Mouse (Mus musculus): ENCODE measurements at regions not wholly inside any gene's neighbourhood (a gene's known extent, or its start where the extent isn't known, plus 50 kb on each side); places are given as distances from the start of the nearest gene placed in this dataset.

DNA sequence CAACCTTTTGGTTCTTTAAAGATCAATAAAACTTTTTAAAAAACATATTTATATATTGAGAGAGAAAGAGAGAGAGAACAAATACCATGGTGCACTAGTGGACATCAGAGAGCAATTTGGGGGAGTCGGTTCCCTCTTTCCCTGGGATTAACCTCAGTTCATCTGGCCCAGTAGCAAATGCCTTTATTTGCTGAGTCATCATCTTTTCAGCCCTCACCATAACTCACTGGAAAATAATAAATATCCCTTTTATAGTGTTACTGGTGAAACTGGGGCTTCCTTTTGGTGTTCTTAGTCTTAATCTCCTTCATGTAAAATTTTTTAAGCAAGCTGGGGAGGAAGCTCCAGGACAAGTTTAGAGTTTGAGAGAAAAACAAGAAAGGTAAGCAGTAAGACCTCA is 105.3 kb upstream of the Arg1 start:
- no peak for DNase-seq (ENCODE audit: low spot score in 2 of 2)

DNA sequence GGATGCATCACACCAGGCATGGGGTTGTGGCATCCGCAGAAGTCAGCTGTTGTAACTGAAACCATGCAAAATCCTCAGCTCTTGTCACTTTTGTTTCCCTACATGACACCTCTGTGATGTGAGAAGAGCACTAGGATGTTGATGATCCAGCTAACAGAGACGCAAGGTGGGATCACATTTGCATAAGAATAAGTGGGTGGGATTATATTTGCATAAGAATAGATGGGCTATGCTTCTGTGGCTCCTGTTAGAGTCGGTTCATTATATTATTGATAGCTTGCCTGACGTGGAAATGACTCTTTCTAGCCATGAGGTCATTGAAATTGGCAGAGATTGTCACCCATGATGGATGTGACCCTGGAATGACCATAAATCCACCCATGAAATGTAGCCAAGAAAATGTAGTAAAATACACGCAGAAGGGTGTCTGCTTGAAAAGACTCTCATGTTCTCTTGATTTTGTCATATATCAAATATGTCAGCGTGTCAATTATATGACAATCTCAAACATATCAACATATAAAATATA is 102.2 kb upstream of the Arg1 start:
- no peak for DNase-seq (ENCODE audit: low spot score in 2 of 2)

DNA sequence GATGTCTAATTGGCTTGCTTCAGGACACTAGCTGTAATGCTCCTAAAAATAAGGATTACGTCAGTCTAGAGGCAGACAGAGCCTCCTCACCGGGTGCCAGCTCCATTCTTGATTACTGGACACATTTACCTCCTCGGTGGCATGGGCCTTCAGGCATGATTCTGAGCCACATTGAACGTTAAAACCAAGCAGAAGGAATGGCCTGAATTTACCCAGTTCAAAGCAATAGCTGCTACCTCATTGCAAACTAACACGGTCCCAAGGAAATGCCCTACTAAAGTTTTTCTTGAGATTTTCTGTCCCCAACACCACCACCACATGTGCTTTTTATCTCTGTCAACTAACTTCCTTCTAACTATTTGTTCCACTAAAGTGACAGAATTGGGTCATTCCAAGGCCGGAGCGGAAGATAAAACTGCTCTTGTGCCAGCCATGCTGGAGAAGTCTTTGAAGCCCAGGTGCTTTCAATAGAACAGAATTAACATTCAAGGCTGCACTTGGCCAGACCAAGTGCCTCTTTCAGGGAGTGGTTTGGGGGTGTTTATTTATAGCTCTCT is 96.4 kb upstream of the Arg1 start:
- DNase-seq (ENCODE audit: low spot score in 2 of 2), result peak; percentile 57 to 81

DNA sequence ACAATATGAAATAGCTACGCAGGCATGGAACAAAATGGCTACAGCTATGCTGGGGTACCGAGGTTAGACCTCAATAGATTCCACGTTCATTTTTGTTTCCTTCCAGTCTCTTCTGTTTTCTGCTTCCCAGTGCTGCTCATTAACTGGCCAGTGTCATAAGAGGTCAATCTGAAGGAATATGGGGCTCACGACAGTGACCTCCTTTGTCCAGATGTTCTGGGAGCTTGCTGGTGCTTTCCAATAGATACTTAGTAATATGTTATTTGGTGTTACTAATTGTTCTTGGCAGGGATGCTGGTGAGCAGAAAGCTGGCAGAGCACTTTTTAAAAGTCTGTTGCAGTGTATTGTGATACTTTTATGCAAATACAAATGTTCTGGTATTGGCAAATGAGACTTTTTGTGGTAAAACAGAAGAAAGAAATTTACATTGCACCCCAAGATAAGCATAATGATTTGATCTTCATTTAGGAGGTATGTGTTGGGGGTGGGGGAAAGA is 95.8 kb upstream of the Arg1 start:
- DNase-seq (ENCODE audit: low spot score in 2 of 2), result peak in 1 of 2 experiments; percentile 80

DNA sequence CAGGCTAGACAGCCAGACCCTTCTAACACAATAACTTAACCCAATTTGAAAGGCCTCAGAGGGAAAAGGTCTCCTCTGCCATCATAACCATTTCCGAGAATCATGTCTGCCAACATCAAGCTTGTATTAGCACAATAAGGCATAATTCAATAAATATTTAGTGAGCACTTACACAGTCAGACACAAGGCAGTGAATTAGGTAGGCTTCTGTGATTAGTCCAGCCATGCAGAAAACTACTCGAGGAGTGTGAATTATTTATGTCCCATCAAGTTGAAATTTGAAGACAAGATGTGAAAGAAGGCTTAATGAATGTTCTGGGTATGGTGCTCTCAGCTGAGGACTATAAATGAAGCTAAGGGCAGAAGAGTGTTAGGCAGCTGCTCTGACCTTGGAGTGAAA is 91.7 kb upstream of the Arg1 start:
- DNase-seq (ENCODE audit: low spot score in 2 of 2), result no peak

DNA sequence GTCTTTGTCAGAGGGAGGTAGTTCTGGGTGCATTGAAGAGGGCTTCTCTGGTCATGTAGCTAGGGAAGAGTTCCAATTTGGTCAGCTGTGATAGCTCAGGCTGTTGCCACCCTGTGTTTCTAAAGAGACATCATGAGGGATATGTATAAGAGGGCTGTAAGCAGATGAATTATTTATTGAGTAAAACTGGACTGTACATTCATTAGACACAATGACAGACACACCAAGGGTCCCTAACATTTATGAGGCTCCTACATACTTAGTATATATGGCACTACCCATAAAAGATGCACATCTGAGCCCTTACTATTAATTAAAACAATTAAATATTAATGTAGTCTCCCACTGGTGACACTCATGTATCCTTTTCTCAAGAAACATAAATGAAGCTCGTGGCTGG is 90.6 kb upstream of the Arg1 start:
- no peak for DNase-seq (ENCODE audit: low spot score in 2 of 2)

DNA sequence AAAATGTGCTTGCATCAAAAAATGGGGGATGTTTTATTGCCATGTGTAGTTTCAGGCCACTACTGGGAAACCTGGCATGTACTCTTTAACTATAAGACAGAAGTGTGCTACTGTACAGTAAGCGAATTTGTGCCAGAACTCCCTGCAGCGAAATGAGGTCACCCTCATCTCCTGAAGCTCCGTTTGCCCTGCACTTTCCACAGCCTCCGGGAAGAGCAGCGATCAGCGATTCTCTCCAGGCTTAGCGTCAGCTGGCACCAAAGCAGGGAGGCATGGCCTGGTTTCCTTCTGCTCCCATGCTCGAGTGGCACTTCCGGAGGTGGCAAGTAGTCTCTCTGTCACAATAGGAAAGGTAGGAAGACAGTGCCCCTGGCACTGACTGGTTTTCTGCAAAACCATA is 88.8 kb upstream of the Arg1 start:
- no peak for DNase-seq (ENCODE audit: low spot score in 2 of 2)

DNA sequence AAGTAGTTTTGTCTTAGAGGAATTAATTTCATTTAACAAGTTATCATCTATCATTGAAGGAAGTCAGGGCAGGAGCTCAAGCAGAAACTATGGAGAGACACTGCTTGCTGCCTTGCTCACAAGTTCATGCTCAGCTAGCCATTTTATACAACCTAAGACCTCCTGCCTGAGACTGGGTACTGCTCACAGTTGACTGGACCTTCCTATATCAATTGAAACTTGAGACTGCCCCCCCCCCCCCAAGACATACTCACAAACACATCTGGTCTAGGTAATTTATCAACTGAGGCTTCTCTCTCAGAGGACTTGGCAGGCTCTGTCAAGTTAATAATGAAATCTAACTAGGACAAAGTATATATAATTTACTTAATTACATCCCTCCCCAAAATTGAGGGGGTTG is 84.8 kb upstream of the Arg1 start:
- DNase-seq (ENCODE audit: low spot score in 2 of 2), result no peak

DNA sequence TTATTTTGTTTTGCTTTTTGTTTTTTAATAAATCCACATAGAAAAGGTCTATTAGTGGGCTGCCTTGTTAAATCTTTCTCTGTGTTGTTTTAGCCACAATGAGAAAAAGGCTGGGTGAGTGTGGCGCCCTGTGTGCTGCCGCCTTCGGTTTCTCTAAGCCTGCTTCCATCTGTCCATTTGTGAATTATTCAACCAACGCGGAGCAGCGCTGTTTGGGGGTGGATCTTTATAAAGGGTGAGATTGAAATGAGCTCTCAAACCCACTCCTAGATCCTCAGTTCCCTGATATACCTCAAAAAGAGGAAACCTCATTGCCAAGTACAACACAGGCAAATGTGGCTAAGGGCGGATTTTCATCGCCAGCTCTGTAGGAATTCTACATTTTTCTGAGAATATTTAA is 74.0 kb upstream of the Arg1 start:
- peak in 1 of 2 experiments; percentile 63 for DNase-seq (ENCODE audit: low spot score in 2 of 2)

DNA sequence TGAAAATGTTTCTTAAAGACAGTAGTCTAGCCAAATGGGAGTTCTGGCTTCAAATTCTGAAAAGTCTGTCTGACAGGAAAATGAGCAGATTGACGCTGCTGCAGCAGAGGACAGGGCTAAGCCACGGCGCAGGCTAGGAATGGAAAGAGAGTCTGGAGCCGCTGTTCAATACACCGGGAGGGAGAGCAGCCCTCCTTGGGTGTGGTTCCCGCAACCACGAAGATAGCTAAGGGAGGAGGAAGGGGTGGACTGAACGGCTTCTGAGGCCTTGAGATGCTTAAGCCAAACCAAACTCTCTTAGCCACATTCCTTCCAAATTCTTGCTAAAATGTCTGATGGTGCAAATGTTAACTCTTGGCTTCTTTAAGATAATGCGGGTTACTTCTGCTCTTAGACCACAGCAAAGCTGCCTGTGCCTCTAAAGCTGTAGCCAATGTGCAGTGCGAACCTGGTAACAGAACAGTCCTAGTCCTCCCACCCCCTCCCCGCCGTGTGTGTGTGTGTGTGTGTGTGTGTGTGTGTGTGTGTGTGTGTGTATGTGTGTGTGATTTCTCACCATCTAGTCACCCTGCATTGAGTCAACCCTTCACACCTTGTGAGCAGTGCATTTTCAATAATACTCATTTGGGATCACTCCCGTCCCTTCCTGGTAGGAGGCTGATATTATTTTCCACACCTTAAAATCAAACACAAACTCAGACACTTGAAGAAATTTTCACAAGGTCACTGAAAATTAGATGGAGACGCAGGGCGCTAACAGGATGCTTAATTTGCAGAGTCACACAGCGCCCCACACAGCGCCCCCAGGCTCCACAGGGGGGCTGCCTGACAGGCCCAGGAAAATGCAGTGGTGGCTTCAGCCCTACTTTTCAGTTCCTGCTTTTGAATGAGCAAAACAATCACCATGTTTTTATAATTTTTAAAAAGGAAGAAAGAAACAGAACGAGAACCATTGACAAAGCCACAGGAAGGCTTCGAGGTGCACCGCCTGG is 73.2 kb upstream of the Arg1 start:
- DNase-seq (ENCODE audit: low spot score in 2 of 2), result no peak

DNA sequence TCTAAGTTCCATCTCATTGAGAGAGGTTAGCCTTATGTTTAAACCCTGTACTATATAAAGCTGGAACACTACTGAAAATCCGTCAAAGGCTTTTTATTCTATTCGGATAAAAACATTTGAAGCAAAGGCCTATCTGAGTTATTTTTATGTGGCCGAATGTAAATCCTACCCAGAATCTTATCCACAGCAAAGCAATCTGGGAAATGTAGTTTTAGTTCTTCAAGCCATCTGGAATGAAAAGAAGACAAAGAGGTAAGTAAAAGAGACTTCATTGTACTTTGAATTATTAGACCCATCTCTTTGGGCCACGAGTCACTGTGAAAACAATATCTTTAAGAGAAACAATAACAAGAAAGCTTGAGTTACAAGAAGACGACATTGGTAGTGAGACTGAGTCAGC is 72.5 kb upstream of the Arg1 start:
- no peak for DNase-seq (ENCODE audit: low spot score in 2 of 2)

DNA sequence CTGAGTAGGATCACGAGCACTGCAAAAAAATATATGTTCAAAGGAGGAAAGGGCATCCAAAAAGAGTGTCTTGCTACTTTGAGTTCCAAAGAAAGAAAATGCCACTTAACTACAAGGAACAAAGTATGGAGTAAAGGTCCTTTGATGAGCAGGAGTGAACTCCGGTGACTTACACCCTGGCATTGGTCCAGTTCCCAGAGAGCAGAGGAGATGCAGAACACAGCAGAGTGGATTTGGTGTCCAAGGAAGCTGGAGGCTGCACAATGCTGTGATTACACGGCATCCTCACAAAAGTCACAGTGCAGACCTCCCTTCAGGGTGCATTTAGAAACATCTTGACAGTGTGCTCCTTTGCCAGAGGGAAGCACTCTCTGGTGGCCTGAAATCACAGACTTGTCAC is 70.4 kb upstream of the Arg1 start:
- DNase-seq (ENCODE audit: low spot score in 2 of 2), result no peak

DNA sequence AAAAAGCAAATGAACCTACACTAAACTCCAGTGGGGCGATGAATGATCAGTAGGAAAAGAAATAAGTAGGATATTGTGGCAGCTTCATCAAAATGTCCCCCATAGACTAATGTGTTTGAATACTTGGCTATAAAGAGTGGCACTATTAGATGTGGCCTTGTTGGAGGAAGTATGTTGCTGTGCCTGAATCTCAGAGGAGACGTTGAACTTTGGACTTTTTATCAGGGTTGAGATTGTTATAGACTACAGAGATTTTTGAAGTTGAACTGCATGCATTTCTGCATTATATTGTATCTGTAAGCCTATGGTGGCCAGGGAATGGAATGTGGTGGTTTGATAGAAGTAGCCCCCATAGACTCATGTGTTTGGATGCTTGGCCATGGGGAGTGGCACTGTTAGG is 68.5 kb upstream of the Arg1 start:
- no peak for DNase-seq (ENCODE audit: low spot score in 2 of 2)

DNA sequence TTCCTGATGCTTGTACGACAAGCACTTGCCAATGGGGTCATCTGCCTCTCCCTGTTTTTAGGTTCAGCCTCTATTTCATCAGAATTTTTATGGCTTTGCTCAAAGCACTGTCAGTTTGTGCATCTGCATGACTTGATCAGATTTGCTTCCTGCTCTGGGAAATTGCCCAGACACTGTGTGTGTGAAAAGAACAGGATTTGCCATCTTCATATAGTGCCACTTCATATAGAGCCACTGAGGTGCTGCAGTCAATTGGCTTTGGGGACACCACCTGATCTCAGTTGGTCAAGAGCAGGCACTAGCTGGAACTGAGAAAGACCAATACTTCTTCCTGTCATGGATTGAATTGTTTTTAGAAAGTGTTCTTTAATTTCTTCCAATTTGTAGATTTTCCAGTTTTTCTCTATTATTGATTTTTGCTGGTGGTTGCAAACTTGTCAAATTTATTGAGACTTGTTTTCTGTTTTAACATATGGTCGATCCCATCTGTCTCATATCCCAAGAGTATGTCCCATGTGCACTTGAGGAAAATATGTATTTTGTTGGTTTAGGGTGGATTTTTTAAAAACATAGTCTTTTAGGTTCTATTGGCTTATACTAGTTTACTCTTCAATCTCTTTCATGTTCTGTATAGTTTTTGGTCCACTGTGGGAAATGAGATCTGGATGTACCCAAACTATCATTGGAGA is 62.8 kb upstream of the Arg1 start:
- DNase-seq (ENCODE audit: low spot score in 2 of 2), result peak; percentile 32 to 57

DNA sequence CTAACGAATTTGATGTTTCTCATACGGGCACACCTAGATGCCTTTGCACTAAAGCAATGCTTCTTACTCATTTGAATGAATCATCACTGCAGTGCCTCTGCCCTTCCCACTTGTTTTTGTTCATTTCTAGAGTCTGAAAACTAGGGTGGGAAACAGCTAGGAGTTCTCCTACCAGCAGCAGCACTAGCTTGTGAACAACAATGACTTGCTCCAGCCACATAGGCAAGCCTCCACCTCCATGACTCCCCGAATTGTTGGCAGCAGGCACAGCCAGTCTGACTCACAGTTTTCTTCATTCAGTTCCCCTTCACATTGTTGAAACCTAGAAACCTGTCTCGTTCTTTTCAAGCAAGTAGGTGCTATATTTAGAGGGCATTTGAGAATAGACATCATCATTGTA is 57.5 kb upstream of the Arg1 start:
- DNase-seq (ENCODE audit: low spot score in 2 of 2), result no peak

DNA sequence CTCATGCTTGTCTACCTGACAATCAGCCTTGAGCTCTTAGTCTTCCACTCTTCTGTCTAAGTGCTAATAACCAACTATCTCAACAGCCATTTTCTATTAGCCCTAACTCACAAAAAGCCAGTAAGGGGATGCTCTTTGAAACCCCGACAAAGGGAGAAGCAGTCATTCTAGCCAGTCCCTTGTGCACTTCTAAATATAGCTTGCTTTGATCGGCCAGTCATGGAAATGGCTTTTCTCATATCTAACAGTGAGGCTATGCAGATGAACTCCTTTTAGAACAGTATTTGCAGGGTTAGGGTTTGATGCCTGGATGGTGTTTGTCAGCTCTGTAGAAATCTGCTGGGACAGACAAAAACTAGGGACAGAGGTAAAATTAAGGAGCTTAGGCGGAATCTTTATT is 54.5 kb upstream of the Arg1 start:
- no peak for DNase-seq (ENCODE audit: low spot score in 2 of 2)

Small RNAs in the stretch of these regions (microRNA-seq; reads per million reads assigned to microRNA genes)
- gene Gm22566, result 0 reads per million in 2 experiments

Data from layer of hippocampus, postnatal 14 days (tissue).